Mouse (Mus musculus): ENCODE data around the gene Btnl6.

DNA sequence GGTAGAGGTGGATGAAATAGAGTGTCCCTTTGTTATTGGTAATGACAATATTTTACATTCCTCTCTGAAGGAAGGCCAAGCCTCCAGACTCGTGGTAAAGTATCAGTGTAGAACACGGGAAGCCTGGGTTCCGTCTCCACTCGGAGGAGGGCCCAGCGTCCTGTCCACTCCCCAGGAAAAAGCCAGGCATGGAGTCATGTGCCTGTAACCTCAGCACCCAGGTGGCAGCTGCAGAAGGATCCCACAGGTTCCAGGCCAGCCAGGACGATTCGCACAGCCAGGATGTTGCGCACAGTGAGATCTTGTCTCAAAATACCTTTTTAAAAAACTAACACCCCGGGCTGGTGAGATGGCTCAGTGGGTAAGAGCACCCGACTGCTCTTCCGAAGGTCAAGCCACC is 46.2 kb upstream of the Btnl6 start:
- TF ChIP-seq CTCF (IDR thresholded peaks at IDR 0.05; ENCODE audit: low read depth, low read length): no peak
- TF ChIP-seq POLR2A (IDR thresholded peaks at IDR 0.05; ENCODE audit: insufficient read depth, low read length): no peak
- TF ChIP-seq EP300 (IDR thresholded peaks at IDR 0.05; ENCODE audit: insufficient read depth, low read depth, low read length): no peak

All from ES-Bruce4 (cell line).